Mouse (Mus musculus) ES-Bruce4 (cell line): ENCODE measurements around the gene Mrpl41. TPM values are rescaled to one million over a fixed set of nuclear protein-coding genes. Genes with fewer than 3 reads are reported as not detected.

ENCODE experiments used
- H3K27ac ChIP-seq: 2 replicates; pipeline ENCODE4 v1.5.1; 2012; ENCODE audit warnings: low read length, inconsistent platforms; ENCODE audit not compliant: insufficient read depth
- H3K27me3 ChIP-seq: 2 replicates; pipeline ENCODE4 v1.6.1; 2012; ENCODE audit warnings: mild to moderate bottlenecking, low read length, inconsistent platforms; ENCODE audit not compliant: control insufficient read depth, poor library complexity, insufficient read depth, severe bottlenecking
- H3K36me3 ChIP-seq: 2 replicates; pipeline ENCODE4 v1.6.1; 2012; ENCODE audit warnings: inconsistent platforms, mild to moderate bottlenecking, low read length, moderate library complexity; ENCODE audit not compliant: control insufficient read depth, poor library complexity, insufficient read depth, severe bottlenecking
- H3K4me1 ChIP-seq: one replicate; pipeline ENCODE4 v1.8.1; 2011; ENCODE audit warnings: low read length; ENCODE audit not compliant: control insufficient read depth, insufficient read depth
- H3K4me3 ChIP-seq: 2 replicates; pipeline ENCODE4 v1.5.1; 2011; ENCODE audit warnings: low read depth, mild to moderate bottlenecking, low read length
- H3K9ac ChIP-seq: 2 replicates; pipeline ENCODE4 v1.6.1; 2012; ENCODE audit warnings: low read depth, mild to moderate bottlenecking, inconsistent platforms; ENCODE audit not compliant: poor library complexity, severe bottlenecking
- H3K9me3 ChIP-seq: replicated peaks from 2 replicates; pipeline ENCODE4 v1.6.1; 2012; ENCODE audit warnings: mild to moderate bottlenecking, low read length, inconsistent platforms; ENCODE audit not compliant: control insufficient read depth, poor library complexity, insufficient read depth, severe bottlenecking
- CTCF ChIP-seq: IDR thresholded peaks from one replicate; pipeline ENCODE4 v1.8.1; 2011; ENCODE audit warnings: low read depth, low read length
- EP300 ChIP-seq: IDR thresholded peaks from 2 replicates; pipeline ENCODE4 v1.6.1; 2011; ENCODE audit warnings: low read depth, low read length; ENCODE audit not compliant: insufficient read depth
- POLR2A ChIP-seq: IDR thresholded peaks from one replicate; pipeline ENCODE4 v1.8.1; 2011; ENCODE audit warnings: low read length; ENCODE audit not compliant: insufficient read depth
- polyA plus RNA-seq: library from polyadenylated mRNA; stranded (reverse); fragments of >200 nt; gene quantifications from 2 replicates; pipeline ENCODE4 v1.2.4, GENCODE M21; 2011; ENCODE audit warnings: low read depth; ENCODE audit not compliant: missing spikeins, insufficient read depth, insufficient read length

The Mrpl41 gene
- polyA plus RNA-seq, 1 experiment = 37.4 TPM

DNA sequence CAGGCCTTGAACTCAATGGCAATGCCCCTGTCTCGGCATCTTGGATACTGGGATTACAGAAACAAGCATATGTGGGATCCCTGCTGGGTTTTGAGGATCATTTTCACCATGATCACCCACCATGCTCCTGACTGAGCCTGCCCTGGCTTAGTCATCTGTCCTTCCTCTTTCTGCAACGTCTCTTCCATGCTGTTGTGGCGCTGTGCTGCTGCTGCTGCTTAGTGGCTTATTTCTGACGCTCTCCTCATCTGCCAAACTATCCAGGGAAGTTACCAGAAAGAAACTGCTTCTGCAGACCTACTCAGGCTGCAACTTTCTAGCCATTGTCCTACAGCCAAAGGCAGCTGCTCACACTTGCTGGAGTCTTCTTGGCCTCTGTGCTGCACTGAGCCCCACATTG is 4.5 kb downstream of the Mrpl41 start:
- peaks cover 23% of the 10 kb centered on the region for H3K36me3 ChIP-seq
- H3K4me1 ChIP-seq = no peaks in the 10 kb centered on the region
- H3K4me3 ChIP-seq = no peak overlapping the region
- no peaks in the 10 kb centered on the region for H3K27me3 ChIP-seq
- TF ChIP-seq EP300 (no peak), POLR2A (no peak), CTCF (no peak)
- H3K9ac ChIP-seq = no peak overlapping the region
- H3K9me3 ChIP-seq = no peaks in the 10 kb centered on the region
- no peak overlapping the region for H3K27ac ChIP-seq

DNA sequence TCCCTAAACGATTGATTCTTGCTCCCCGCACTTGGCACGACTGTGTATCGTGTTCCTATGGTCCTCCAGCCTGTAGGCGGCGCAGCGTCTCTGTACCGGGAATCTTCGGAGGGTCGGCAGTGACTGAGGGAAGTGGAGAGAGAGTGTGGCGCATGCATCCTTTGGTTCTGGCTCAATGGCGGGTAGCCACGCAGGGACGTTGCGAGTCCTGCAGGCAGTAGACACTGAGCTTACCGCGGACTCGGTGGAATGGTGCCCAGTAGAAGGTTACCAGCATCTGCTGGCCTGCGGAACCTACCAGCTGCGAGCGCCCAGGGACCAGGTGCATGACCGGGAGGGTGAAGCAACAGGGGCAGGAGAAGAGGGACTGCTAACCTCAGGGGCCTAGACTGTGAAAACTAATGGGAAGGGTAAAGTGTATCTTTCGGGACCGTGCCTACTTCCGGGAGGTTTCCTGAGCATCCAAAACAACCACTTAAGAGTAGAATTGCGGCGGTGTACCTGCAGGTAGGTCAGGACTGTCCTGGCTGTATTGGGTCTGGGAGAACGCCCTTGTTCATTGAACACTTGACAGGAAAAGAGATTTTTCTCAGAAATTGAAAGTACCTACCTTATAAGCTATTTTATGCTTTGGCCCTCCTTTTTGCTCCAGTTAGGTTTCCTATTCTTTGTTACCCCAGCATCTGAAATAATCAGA is 12.4 kb downstream of the Mrpl41 start, which contains the start of gene Dph7:
Dph7 (plus strand) TSS at position 97 of the 697 bp plus-strand sequence.
- Histone ChIP-seq H3K27ac (no peak within 1 kb of the TSS), H3K9me3 (no peaks in the 10 kb centered on the region), H3K9ac (peak within 1 kb of the TSS; percentile 67), H3K4me3 (peak within 1 kb of the TSS; percentile 88), H3K27me3 (no peaks in the 10 kb centered on the region), H3K36me3 (peaks cover 43% of the 10 kb centered on the region), H3K4me1 (peaks cover 1% of the 10 kb centered on the region)
- TF ChIP-seq EP300 (peak; percentile 54; the same call in 1 of the 2 replicates), CTCF (peak; percentile 97), POLR2A (peak; percentile 87)

- Histone ChIP-seq H3K27me3 (no peaks in the 10 kb centered on the region), H3K4me1 (peaks cover 1% of the 10 kb centered on the region), H3K4me3 (no peak overlapping the region), H3K9me3 (no peaks in the 10 kb centered on the region), H3K9ac (no peak overlapping the region), H3K27ac (no peak overlapping the region), H3K36me3 (peaks cover 49% of the 10 kb centered on the region)
- no peak for TF ChIP-seq EP300
- peak; percentile 69 for TF ChIP-seq CTCF
- TF ChIP-seq POLR2A = no peak
Measured at GRCm38 (mm10) chr2:24960910-24961309, 14.0 kb downstream of the Mrpl41 start.

- Histone ChIP-seq H3K9me3 (no peaks in the 10 kb centered on the region), H3K4me1 (no peaks in the 10 kb centered on the region), H3K27me3 (no peaks in the 10 kb centered on the region), H3K27ac (no peak overlapping the region), H3K9ac (no peak overlapping the region), H3K36me3 (peaks cover 56% of the 10 kb centered on the region), H3K4me3 (no peak overlapping the region)
- TF ChIP-seq POLR2A (no peak), EP300 (no peak), CTCF (no peak)
Measured at GRCm38 (mm10) chr2:24952537-24953055, 22.3 kb downstream of the Mrpl41 start.

DNA sequence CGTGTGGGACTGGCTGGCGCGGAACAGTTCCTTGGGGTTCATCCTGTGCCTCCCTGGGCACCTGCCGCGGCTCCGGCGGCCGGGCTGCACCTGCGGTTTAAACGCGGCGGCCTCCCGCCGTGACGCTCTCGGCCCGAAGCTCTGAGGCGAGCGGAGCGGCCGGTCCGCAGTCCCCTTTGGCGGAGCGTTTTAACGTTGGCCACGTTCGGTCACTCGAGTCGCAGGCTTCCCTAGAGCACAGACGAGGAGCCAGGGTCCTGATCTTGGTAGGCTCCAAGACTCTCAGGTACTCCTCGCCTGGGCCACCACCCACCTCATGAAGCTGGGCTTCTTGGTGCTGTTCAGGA is 24.7 kb downstream of the Mrpl41 start:
- no peaks in the 10 kb centered on the region for H3K4me1 ChIP-seq
- H3K36me3 ChIP-seq = peaks cover 36% of the 10 kb centered on the region
- H3K27me3 ChIP-seq = no peaks in the 10 kb centered on the region
- peak overlapping the region; percentile 95 for H3K9ac ChIP-seq
- H3K4me3 ChIP-seq = peak overlapping the region; percentile 93
- no peak overlapping the region for H3K27ac ChIP-seq
- TF ChIP-seq CTCF = no peak
- no peak for TF ChIP-seq EP300
- no peak for TF ChIP-seq POLR2A
- no peaks in the 10 kb centered on the region for H3K9me3 ChIP-seq
